Mouse (Mus musculus): Measurements from ENCODE around the gene Prpf8.

GRCm38 (mm10) chr11:75550200-75550946 lies 63.8 kb downstream of the Prpf8 start:
- TF ChIP-seq POLR2A (IDR thresholded peaks at IDR 0.05; ENCODE audit: low read depth, low read length) (no peak), ZKSCAN1 (IDR thresholded peaks at IDR 0.05; ENCODE audit: borderline replicate concordance, low read depth, low read length) (no peak), MAZ (IDR thresholded peaks at IDR 0.05; ENCODE audit: low read depth, low read length) (no peak), CTCF (conservative IDR thresholded peaks at IDR 0.05 in 1 of 2, IDR thresholded peaks at IDR 0.05 in 1 of 2; ENCODE audit: low read depth in 2 of 2, low read length in 2 of 2) (no peak), EP300 (IDR thresholded peaks at IDR 0.05; ENCODE audit: low read length) (no peak), GABPA (IDR thresholded peaks at IDR 0.05; ENCODE audit: insufficient replicate concordance, low read depth, low read length) (no peak)

Data from CH12.LX (cell line).